Mouse (Mus musculus) MEL (cell line): ENCODE measurements around the gene Galnt10.

Experiments
- CTCF ChIP-seq, 3 experiments: IDR thresholded peaks in 2 of 3; conservative IDR thresholded peaks in 1 of 3; 2 replicates each; pipeline ENCODE4 v1.5.1; 2011 to 2012; ENCODE audit warnings: low read length in 3 of 3, low read depth in 2 of 3, mild to moderate bottlenecking in 2 of 3, improper control_type of control experiment in 1 of 3, inconsistent platforms in 1 of 3, mixed read lengths in 1 of 3, moderate library complexity in 1 of 3; ENCODE audit not compliant: control insufficient read depth in 1 of 3, insufficient read depth in 1 of 3, poor library complexity in 1 of 3, severe bottlenecking in 1 of 3
- EP300 ChIP-seq, 2 experiments: IDR thresholded peaks; 2 replicates each; pipeline ENCODE4 v1.6.1; 2011; ENCODE audit warnings: improper control_type of control experiment in 2 of 2, low read length in 2 of 2, low read depth in 1 of 2, mild to moderate bottlenecking in 1 of 2
- HCFC1 ChIP-seq: IDR thresholded peaks from 2 replicates; pipeline ENCODE4 v1.6.1; 2012; ENCODE audit warnings: low read depth, mild to moderate bottlenecking, inconsistent platforms, low read length, improper control_type of control experiment, moderate library complexity
- MAX ChIP-seq: IDR thresholded peaks from 2 replicates; pipeline ENCODE4 v1.6.1; 2011; ENCODE audit warnings: low read length, improper control_type of control experiment
- MXI1 ChIP-seq: IDR thresholded peaks from 2 replicates; pipeline ENCODE4 v1.6.1; 2011; ENCODE audit warnings: mild to moderate bottlenecking, low read depth, low read length, improper control_type of control experiment
- NELFE ChIP-seq: IDR thresholded peaks from 2 replicates; pipeline ENCODE4 v1.6.1; 2011; ENCODE audit warnings: low read depth, low read length, improper control_type of control experiment
- POLR2A ChIP-seq, 2 experiments: IDR thresholded peaks; 2 replicates each; pipeline ENCODE4 v1.6.1; 2011 to 2012; ENCODE audit warnings: low read length in 2 of 2, mild to moderate bottlenecking in 2 of 2, control low read depth in 1 of 2, improper control_type of control experiment in 1 of 2, low read depth in 1 of 2, moderate library complexity in 1 of 2; ENCODE audit not compliant: control insufficient read depth in 1 of 2, insufficient read depth in 1 of 2, poor library complexity in 1 of 2
- ZKSCAN1 ChIP-seq: IDR thresholded peaks from 2 replicates; pipeline ENCODE4 v1.6.1; 2012; ENCODE audit warnings: low read depth, mild to moderate bottlenecking, inconsistent platforms, low read length, improper control_type of control experiment, moderate library complexity

GRCm38 (mm10) chr11:57835931-57836330 lies 190.7 kb downstream of the Galnt10 start:
- no peak for TF ChIP-seq NELFE
- TF ChIP-seq ZKSCAN1, result no peak
- no peak for TF ChIP-seq MAX
- TF ChIP-seq HCFC1, result no peak
- no peak for TF ChIP-seq CTCF (IDR thresholded peaks at IDR 0.05 in 2 of 3, conservative IDR thresholded peaks at IDR 0.05 in 1 of 3; ENCODE audit: control insufficient read depth in 1 of 3, insufficient read depth in 1 of 3, low read depth in 2 of 3, low read length in 3 of 3, poor library complexity in 1 of 3, severe bottlenecking in 1 of 3)
- TF ChIP-seq MXI1, result no peak
- no peak for TF ChIP-seq POLR2A (IDR thresholded peaks at IDR 0.05; ENCODE audit: control insufficient read depth in 1 of 2, insufficient read depth in 1 of 2, low read depth in 1 of 2, low read length in 2 of 2, poor library complexity in 1 of 2)
- no peak for TF ChIP-seq EP300 (IDR thresholded peaks at IDR 0.05; ENCODE audit: low read depth in 1 of 2, low read length in 2 of 2)
